Mouse (Mus musculus): ENCODE measurements around the gene Igsf9.

The Igsf9 gene

DNA sequence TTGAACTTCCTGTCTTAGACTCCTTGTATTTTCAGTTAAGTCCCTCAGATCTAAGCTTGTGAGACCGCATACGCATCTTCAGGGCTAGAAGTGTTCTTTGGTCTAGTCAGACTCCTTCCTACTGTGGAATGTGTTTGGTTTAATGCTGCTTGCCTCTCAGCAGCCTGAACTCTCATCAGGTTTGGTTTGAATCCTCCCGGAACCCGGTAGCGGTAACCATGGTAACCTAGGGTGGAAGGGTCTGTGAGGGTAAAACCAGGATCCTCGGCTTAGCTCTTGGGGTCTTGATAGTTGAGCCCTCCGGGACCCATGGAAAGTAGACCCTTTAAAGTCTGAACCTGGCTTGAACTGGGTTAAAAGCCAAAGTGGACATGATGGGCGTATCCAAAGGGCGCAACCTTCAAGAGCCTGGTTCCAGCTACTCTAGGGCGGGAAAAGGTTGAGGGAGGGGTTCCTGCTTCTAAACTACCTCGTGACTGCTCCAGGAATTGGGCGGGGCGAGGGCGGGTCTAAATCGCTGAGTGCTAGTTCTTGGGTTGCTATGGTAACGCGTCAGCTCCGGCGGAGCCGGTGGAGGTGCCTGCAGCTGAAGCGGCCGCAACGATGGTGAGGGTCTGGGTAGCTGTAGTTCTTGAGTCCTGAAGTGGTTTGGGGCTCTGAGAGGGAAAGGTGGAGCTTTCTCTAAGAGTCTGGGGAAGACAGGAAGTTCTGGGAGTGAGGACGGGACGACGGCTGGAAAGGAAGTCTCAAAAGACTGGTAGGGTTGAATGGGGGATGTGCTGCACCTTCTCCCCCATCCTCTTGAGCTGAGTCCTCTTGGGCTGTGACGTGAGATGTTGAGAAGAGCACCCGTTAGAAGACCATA, 39.2 kb downstream of the Igsf9 start, which contains the start of gene Cfap45:
TSS of gene Cfap45 (plus strand) at position 226 of the 865 bp plus-strand sequence.
- DNase-seq, result no peak

DNA sequence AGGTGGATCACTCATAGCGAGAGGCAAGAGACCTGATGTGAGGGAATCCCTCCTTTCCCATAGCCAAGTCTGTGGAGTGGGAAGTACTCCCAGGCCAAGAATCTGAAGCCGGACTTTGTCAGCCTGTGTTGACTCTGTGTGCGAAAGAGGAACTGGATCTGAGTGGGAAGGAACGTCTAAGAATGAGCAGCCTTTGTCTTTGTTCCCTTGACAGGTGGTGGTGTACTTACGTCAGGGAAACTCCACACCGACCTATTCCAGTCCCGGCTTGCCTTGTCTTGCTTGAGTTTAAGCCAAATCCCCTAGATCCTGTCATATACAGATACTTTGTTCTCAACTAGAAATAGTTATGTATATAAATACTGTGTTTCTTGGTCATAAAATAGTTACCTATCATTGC, 40.9 kb downstream of the Igsf9 start:
- DNase-seq, result no peak

DNA sequence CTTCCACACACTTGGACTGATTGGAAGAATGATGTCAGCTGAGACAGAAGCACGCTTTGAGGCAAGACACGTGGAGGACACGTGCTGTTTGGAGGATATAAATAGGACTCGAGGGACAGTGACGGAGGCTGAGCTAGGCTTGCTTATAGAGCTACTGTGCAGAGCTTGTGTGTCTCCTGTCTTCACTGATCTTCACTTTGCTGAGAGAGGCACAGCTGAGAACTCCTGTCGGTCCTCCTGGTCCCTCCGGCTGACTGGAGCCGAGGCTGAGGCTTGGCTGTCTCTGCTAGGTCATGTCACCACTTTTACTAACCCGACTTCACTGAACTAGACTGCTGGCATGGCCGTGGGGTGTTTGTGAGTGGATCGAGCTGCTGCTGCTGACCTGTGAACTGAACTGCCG, 42.1 kb downstream of the Igsf9 start:
- DNase-seq, result no peak

DNA sequence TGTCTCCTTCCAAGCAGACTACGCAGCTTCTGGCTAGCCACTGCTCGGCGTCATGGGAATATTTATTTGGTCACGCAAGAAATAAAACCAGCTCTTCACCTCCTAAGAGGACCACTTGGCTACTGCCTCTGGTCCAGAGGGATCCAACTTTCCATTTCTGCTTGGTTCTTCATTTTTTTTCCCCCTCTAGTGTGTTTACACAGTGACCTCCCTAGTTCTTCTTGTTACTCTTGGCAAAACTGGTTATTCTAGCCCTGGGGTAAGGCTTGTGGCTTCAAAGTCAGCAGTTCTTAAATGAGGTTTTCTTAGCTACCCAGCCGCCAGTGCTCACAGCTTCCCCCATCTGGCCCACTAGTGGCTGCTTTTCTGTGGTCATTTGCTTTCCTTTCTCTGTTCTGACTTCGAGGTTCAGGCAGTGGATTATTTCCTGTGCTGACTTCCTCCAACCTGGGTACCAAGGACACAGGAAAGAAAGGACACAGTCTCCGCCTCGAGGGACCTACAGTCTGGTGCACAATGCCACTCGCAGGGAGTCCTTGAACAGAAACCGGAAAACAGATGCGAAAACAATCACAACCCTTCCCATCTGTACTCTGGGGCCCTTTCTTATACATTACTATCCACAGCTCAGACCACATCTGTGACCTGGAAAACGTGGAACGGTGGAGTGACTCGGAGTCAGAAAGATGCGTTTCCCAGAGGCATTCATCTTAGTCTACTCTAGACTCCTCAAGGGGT, 43.6 kb downstream of the Igsf9 start:
- DNase-seq, result no peak

DNA sequence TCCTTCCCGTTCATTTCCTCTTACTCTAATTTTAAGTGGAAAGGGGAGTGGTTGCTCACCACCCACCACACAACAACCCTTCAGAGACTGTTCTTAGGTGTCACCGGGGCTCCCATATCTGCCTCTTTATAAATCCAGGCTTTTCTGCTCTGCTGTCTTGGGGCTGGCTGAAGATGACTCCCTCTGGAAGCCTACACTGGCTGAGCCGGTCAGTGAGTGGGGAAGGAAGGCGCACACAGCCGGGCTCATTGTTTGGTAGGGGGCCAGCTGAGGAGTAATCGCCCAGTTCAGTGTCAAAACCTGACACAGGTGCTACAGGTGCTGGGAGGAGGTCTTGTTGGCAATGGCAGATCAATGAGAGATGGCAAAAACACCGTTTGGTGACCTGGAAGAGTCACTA, 44.4 kb downstream of the Igsf9 start:
- no peak for DNase-seq

DNA sequence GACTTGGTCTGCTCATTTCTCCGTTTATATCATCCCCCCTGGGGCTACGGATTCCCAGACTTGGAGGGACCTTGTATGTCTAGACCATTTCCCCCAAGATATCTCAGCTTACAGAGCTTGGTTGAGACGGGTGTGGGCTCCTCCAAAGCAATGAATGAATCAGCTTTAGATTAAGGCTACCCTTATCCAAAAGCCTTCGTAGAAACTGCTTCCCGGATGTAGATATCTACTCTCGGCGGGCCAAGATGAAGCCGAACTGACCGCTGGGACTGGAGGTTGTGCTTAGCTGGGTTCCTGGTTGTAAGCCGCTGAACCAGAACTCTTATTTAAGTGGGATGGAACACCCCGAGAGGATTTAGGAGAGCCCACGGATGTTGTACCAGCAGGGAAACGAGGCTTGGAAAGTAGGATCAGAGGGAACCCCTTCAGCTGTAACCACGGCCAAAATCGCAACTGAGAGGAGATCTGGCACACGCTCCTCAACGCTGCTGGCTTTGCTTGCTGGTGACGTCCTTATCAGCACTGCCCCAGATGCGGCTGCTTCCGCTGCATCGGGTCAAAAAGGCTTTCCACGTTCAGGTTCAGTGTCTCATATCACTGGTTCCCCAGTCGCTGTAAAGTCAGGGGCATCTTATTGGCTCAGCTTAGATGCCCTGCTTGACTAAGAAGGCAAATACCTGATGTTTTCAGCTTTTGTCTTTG, 44.9 kb downstream of the Igsf9 start:
- no peak for DNase-seq

DNA sequence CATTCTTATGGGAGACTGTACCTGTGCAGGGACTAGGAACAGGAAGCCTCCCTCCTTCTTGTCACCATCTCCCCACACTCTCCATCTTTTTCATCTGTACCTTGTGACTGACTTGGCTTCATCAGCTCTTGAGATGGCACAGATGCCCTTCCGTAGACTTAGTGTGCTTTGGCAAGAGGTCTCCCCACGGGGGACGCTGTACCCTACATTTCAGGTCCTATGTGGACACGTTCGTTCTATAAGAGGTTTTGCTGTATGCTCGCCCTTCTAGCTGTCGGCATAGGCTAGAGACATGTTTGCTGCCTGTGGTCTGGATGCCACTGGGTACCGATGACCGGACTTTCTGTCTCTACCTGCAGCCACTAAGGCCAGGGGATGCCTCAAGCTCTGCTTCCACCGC, 45.8 kb downstream of the Igsf9 start:
- DNase-seq, result no peak

DNA sequence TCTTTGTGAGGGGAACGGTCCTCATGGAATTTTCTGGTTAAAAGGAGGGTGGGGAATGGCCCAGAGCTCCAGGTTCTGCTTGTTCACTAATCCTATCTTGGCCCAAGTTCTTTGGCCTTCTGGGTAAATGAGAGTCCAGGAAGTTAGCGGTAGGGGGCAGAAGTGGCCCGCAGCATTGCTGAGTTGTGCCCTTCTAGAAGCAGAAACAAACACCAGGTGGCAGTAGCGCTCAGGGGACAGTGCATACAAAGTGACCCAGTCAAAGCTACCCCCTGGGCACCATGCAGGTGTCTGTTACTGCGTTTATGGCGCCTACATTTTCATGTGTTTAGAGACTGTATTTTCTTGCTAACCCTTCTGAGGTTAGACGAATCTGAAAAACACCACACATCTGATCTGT, 47.1 kb downstream of the Igsf9 start:
- peak; percentile 83 for DNase-seq

DNA sequence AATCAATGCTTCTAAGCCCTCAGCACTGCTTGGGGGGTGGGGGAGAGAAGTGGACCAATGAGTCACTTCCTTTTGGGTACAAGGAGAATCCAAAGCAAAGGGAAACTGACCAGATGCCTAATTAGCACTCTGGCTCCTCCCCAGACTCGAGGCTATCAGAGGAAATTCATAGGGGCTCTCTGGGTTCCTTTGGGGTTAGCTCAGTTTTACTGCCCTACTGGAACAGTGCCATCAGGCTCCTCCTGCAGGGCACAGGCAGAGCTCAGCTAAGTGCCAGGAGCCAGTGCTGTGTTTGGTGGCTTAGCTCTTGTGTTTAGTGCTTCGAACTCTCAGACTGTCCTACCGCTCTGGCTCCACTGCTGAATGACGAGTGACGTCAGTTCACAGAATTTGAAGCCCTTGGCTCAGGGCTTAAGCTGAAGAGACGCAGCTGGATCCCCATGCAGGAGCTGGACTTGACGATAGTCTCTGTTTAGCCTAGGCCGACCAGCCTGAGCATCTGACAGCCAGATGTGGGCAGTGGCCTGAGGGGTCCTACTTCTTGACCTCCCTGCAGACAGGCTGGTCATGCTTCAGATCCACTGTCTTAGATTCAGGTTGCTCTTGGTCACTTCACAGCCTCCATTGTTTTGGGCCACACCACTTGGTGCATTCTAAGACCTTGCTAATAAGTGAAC, 49.1 kb downstream of the Igsf9 start:
- no peak for DNase-seq

DNA sequence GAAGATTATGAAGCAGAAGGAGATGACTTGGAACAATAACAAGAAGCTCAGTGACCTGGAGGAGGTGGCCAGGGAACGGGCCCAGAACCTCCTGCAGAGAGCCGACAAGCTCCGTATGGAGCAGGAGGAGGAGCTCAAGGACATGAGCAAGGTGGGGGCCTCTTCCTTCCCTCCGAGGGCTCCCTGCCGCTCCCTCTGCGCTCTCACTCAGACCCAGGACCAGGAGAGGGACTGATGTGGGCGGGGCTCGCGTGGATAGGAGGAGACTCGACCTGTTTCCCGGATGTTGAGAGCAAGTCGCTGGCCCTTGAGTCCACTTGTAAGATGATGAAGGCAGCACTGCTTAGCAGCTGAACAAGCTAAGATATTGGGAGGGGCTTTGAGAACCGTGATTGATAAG, 51.0 kb downstream of the Igsf9 start:
- DNase-seq, result peak; percentile 86

DNA sequence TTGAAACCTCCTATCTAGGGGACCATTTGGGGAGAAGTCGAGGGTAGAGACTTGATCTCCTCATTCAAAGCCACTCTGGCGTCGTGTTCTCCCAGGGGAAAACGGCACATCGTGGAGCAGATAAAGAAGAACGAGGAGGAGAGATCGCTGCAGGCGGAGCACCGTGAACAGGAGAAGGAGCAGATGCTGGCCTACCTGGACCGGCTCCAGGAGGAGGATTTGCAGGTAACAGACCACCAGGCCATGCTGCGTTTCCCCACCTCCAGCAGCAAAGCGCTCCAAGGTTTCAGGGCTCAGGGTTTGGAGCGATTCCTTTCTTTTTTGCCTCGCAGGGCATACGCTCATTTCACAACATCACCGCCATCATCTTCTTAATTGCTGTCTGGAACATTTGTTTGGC, 53.5 kb downstream of the Igsf9 start:
- no peak for DNase-seq

DNA sequence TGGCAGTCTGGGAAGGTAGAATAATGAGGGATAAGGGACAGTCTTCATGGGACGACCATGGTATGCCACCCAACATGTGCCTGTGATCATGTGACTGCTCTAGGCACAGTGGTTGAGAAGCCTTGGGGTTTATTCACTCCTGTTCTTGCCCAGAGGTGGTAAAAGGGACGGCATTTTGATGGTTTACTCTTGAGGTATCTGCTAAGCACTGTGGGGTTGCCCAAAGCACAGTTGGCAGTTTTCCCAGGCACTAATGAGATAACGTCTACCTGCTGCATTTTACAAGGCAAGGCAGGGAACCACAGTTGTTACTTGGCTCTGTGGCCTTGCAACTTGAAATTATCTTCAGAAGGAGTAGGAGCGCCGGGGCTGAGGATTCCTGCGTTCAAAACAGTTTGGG, 58.2 kb downstream of the Igsf9 start:
- no peak for DNase-seq

DNA sequence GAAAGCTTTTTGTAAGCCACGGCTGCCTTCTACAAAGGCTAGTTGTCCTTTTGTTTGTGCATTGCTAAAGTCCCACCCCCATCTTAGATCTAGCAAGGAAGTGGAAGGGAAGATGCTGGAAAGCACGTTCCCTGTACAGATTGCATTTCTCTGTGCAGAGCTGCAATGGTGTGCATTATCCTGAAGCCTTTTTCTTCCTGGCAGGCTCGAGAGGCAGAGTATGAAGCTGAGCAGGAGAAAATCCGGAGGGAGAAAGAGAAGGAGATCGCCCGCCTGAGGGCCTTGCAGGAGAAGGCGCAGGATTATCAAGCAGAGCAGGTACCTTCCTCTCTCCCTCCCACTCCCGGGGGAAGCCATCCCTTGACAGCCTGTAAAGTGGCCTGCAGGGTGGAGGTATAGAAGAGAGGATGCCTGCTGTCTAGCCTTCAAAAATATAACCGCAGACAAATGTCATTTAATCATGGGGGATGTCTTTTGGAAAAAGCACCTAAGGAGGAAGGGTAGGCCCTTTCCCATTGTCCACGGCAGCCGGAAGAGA, 58.8 kb downstream of the Igsf9 start:
- DNase-seq, result no peak

DNA sequence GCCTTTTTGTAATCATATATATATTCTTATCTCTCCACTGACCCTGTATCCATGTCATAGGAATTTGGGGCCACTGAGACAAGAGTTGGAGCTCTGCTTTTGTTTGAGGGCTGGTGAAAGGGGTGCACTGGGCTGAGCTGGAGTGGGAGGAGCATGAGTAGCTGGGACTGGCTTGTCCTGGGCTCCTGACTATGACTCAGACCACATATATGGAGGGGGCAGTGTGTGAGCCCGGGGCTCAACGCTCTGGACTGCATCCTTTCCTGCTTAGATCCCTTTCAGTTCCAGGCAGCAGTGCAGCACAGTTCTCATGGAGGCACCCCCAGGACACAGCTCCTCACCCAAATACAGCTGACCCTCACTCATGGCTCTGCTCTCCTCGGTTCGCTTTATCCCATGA, 64.5 kb downstream of the Igsf9 start:
- DNase-seq, result no peak
